Mouse (Mus musculus): ENCODE data around the gene Rlim. TPM values are rescaled to one million over a fixed set of nuclear protein-coding genes. Genes with fewer than 3 reads are reported as not detected.

The Rlim gene
- total RNA-seq, 2 experiments from 2014 or later, result 23.1 to 23.9 TPM

Other genes with a start within 250 kb of the Rlim start
- gene Slc16a2, start 159.3 kb downstream of the Rlim start, total RNA-seq (2021), result 1 to 10 TPM; 6.6 to 7.0 TPM
- gene Nexmif, start 219.9 kb upstream of the Rlim start, total RNA-seq (2021), result under 1 TPM; 0.05 to 0.13 TPM

All from heart, adult 18-20 months (tissue).